Mouse (Mus musculus): Measurements from ENCODE around the gene Gm38100. TPM values are rescaled to one million over a fixed set of nuclear protein-coding genes. Genes with fewer than 3 reads are reported as not detected.

Gm38100 gene
- polyA plus RNA-seq, 1 experiment: not detected

- DNase-seq (ENCODE audit: low read depth): no peak
Observed at GRCm38 (mm10) chr1:175967004-175967745, 47.0 kb downstream of the Gm38100 start.

- DNase-seq (ENCODE audit: low read depth): no peak
Observed at GRCm38 (mm10) chr1:175970710-175971109, 50.6 kb downstream of the Gm38100 start.

Other genes starting within 250 kb of the Gm38100 start
- 14.1 and 16.3 TPM in 2 replicates for gene Opn3, start 227.6 kb upstream of the Gm38100 start, polyA plus RNA-seq (2012; rRNA removed)
- gene Chml, start 227.4 kb upstream of the Gm38100 start, polyA plus RNA-seq (2012; rRNA removed): 5.6 and 10.9 TPM in 2 replicates
- gene Wdr64, start 221.7 kb upstream of the Gm38100 start, polyA plus RNA-seq (2012; rRNA removed): 0.15 and 0.19 TPM in 2 replicates
- 0.22 and 0.65 TPM in 2 replicates for gene Exo1, start 39.7 kb upstream of the Gm38100 start, polyA plus RNA-seq (2012; rRNA removed)
- not detected in 2 replicates for gene Rbm8a2, start 58.8 kb downstream of the Gm38100 start, polyA plus RNA-seq (2012; rRNA removed)

All from gonadal fat pad, adult 2 months (tissue).